In genomic region chr6:34304675-34305241, GRCm38 (mm10) we compare ENCODE assay signal across 9 mouse cellular contexts. TPM values are rescaled to one million over a fixed set of nuclear protein-coding genes. Genes with fewer than 3 reads are reported as not detected.
A peak's percentile ranks its signal among the peaks of the same experiment; 100 is the strongest.
DNase-seq lines count a peak whose midpoint lies in the region; ATAC-seq lines count a peak whose summit lies in the region.
"Had no signal": no experiment of that assay in that cellular context is flagged by ENCODE, and none has a peak within 500 bp of the region (broad histone marks: within the 10 kb centered on the region; RNA-seq: fewer than 3 reads in every experiment).

No protein-coding gene starts in this region.

- no peaks in the 10 kb centered on the region for H3K27me3 ChIP-seq in heart, embryonic 11.5 days (ENCODE audit: control insufficient read depth, insufficient read depth, low read length)

- H3K9me3 ChIP-seq in heart, embryonic 11.5 days (replicated peaks; ENCODE audit: control insufficient read depth, low read length) = no peaks in the 10 kb centered on the region

- H3K4me1 ChIP-seq in heart, embryonic 11.5 days (ENCODE audit: control insufficient read depth, insufficient read depth, low read length) = no peaks in the 10 kb centered on the region

- peak; percentile 96 for DNase-seq in heart, adult 11 months
- DNase-seq in adrenal gland, adult 8-10 months = peak; percentile 54
- peak; percentile 15 for DNase-seq in heart, postnatal 25 days (ENCODE audit: low spot score)
- peak; percentile 49 for DNase-seq in lung, postnatal 36 days
- DNase-seq in urinary bladder, adult 2 months (ENCODE audit: low spot score) = no peak
- DNase-seq in cerebellum, adult 9-10 months = no peak
- DNase-seq: liver had no signal

- no peak overlapping the region for H3K27ac ChIP-seq in heart, embryonic 11.5 days (ENCODE audit: low read depth, low read length)

- intact Hi-C loops in heart, postnatal 25 days (cut with DNase I) = no loop called here

- H3K4me2 ChIP-seq in heart, embryonic 11.5 days = no peak overlapping the region

- H3K4me3 ChIP-seq in heart, embryonic 11.5 days (ENCODE audit: low read depth, low read length) = no peak overlapping the region

- 61% methylated on average over 10 of the region's 10 CpGs for WGBS in heart, embryonic 11.5 days (ENCODE audit: insufficient replicate concordance)

- H3K9ac ChIP-seq in heart, embryonic 11.5 days (ENCODE audit: low read depth, low read length) = no peak overlapping the region

- H3K36me3 ChIP-seq in heart, embryonic 11.5 days (ENCODE audit: control insufficient read depth, insufficient read depth, low read length) = peaks cover 7% of the 10 kb centered on the region

- ATAC-seq in heart, embryonic 11.5 days (replicated peaks; ENCODE audit: insufficient number of reproducible peaks, low FRiP score, low TSS enrichment) = no peak
- ATAC-seq in erythroblast, adult 5-6 weeks (replicated peaks; ENCODE audit: low FRiP score, poor library complexity, severe bottlenecking) = no peak

RNA-seq across cellular contexts. Expression of gene Akr1b3, which starts 12.5 kb away (rescaled TPM):
- 205 TPM in 2 replicates for polyA plus RNA-seq in heart, embryonic 11.5 days (2014; fragmentation: Nextera tagmentation; extraction: Ambion mirVana)
- total RNA-seq in adrenal gland, adult 8-10 months (2022) = 100 to 1,000 TPM; 283 to 310 (median 299) TPM
- total RNA-seq in heart, postnatal 25 days (2021) = 100 to 1,000 TPM; 255 to 264 TPM
- 849 and 1,043 TPM in 2 replicates for polyA plus RNA-seq in urinary bladder, adult 2 months (2012; rRNA removed)
- total RNA-seq in erythroblast, adult 5-6 weeks (2015; ENCODE audit: low replicate concordance) = 18.6 and 72.8 TPM in 2 replicates
- 18.1 and 27.4 TPM in 2 replicates for total RNA-seq in erythroblast, adult 5-6 weeks (2017; ENCODE audit: low replicate concordance)

RNA-seq across cellular contexts. Expression of gene Akr1b8, which starts 49.2 kb away (rescaled TPM):
- 19.6 and 22.2 TPM in 2 replicates for polyA plus RNA-seq in heart, embryonic 11.5 days (2014; fragmentation: Nextera tagmentation; extraction: Ambion mirVana)
- 100 to 1,000 TPM; 148 to 290 (median 206) TPM for total RNA-seq in adrenal gland, adult 8-10 months (2022)
- 1 to 10 TPM; 3.7 to 3.9 TPM for total RNA-seq in heart, postnatal 25 days (2021)
- polyA plus RNA-seq in urinary bladder, adult 2 months (2012; rRNA removed) = 90.3 and 103 TPM in 2 replicates
- not detected in 2 replicates for total RNA-seq in erythroblast, adult 5-6 weeks (2015; ENCODE audit: low replicate concordance)
- not detected in 2 replicates for total RNA-seq in erythroblast, adult 5-6 weeks (2017; ENCODE audit: low replicate concordance)

Comparison
In these comparisons a context has a peak if more than half of its experiments do, and no peak if none do; other contexts are left out.
1. DNase-seq: peak in heart, adult 11 months (single experiment), adrenal gland, adult 8-10 months (single experiment), heart, postnatal 25 days (single experiment) and lung, postnatal 36 days (single experiment); none in urinary bladder, adult 2 months (single experiment) and cerebellum, adult 9-10 months (single experiment).
2. RNA of gene Akr1b8, which starts 49.2 kb away (total RNA-seq): 148 to 290 TPM in adrenal gland, adult 8-10 months; 3.7 to 3.9 TPM in heart, postnatal 25 days and not detected in erythroblast, adult 5-6 weeks; every median in the first group is over 10 times any median in the second.